Mouse (Mus musculus) layer of hippocampus, adult 11-12 months (tissue): ENCODE results near the gene Zdhhc7.

Experiments
- DNase-seq: peaks from one replicate; pipeline ENCODE4 v3.0.0; 2022; ENCODE audit warnings: low spot score

The Zdhhc7 gene

DNA sequence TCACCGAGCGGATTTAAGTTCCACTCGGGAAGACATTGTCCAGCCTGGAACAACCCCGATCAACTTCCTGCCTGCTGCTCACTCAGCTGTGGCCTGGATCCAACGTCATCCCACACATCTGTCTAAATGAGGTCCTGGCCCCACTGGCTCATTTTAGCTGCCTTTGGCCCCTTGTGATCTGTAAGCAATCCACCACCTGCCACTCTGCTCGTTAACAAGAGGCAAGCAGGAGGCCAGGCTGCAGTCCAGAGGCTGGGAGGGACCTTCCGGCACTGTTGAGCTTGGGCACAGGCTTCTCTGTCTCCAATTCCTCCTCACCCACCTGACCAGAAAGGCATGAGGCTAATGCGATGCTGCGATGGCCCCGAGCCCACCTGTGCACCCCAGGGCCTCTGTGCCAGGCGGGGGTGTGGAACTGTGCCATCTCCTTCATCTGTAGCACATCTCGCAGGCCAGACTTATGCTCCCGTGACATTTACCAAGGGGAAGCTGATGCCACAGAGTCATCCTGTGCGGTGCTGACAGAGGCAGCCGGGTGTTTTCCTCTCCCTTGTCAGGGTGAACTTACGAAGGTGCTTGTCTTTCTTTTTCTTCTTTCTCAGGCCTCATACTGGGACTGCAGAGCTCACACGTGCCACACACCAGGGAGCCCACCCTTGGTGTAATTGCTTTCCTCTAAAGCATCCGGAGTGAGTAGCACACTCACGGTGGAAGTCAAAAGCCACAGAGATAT is 33.2 kb downstream of the Zdhhc7 start:
- no peak for DNase-seq

GRCm38 (mm10) chr8:120066226-120066625 is 35.1 kb downstream of the Zdhhc7 start:
- no peak for DNase-seq

- no peak for DNase-seq
These were observed 35.7 kb downstream of the Zdhhc7 start for GRCm38 (mm10) chr8:120065611-120066010.

GRCm38 (mm10) chr8:120063326-120063725 is 38.0 kb downstream of the Zdhhc7 start:
- no peak for DNase-seq

GRCm38 (mm10) chr8:120062742-120063141 is 38.5 kb downstream of the Zdhhc7 start:
- DNase-seq: no peak

- no peak for DNase-seq
These were observed 44.2 kb downstream of the Zdhhc7 start for GRCm38 (mm10) chr8:120057078-120057477.

- no peak for DNase-seq
These were observed 46.4 kb downstream of the Zdhhc7 start for GRCm38 (mm10) chr8:120054833-120055232.

GRCm38 (mm10) chr8:120052318-120052717 is 49.0 kb downstream of the Zdhhc7 start:
- no peak for DNase-seq

- DNase-seq: no peak
These were observed 49.4 kb downstream of the Zdhhc7 start for GRCm38 (mm10) chr8:120051908-120052307.

GRCm38 (mm10) chr8:120051006-120051405 is 50.3 kb downstream of the Zdhhc7 start:
- DNase-seq: no peak

GRCm38 (mm10) chr8:120050376-120050775 is 50.9 kb downstream of the Zdhhc7 start:
- DNase-seq: no peak

GRCm38 (mm10) chr8:120049949-120050348 is 51.3 kb downstream of the Zdhhc7 start:
- no peak for DNase-seq

DNA sequence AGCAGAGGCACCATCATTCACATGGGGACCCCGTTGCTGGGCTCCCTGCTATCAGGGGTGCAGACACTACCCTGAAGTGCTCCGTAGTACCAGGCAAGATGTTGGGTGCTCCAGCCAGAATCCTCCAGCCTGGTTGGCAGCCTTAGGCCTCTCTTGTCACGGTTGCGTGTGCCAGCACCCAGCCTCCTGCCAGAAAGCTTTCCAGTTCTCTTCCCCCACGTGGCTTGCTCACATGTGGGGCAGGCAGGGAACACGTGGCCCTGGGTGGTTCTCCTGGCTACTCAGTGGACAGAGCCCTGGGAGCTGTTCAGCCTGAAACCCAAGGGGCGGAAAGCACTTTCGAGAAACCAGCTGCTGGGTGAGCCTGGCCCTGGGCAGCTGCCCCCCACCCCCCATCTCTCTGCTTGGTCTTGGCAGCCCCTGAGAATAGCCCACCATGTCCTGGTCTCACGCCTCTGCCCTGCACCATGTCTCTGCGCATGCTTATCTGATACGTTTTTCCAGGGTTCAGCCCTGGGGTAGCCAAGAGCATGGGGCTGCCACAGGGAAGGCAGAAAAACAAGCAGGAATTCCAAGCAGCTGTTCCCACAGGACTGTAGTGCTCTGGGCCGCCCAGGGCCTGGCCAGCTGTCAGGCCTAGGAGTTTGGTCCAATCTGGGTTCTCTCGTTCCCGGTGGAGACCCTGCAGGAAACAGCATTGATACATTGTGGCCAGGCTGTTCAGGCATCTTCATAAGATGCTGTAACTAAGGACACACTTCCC is 54.8 kb downstream of the Zdhhc7 start:
- peak; percentile 87 for DNase-seq

- DNase-seq: no peak
These were observed 55.8 kb downstream of the Zdhhc7 start for GRCm38 (mm10) chr8:120045471-120045870.

GRCm38 (mm10) chr8:120044907-120045306 is 56.4 kb downstream of the Zdhhc7 start:
- DNase-seq: no peak

DNA sequence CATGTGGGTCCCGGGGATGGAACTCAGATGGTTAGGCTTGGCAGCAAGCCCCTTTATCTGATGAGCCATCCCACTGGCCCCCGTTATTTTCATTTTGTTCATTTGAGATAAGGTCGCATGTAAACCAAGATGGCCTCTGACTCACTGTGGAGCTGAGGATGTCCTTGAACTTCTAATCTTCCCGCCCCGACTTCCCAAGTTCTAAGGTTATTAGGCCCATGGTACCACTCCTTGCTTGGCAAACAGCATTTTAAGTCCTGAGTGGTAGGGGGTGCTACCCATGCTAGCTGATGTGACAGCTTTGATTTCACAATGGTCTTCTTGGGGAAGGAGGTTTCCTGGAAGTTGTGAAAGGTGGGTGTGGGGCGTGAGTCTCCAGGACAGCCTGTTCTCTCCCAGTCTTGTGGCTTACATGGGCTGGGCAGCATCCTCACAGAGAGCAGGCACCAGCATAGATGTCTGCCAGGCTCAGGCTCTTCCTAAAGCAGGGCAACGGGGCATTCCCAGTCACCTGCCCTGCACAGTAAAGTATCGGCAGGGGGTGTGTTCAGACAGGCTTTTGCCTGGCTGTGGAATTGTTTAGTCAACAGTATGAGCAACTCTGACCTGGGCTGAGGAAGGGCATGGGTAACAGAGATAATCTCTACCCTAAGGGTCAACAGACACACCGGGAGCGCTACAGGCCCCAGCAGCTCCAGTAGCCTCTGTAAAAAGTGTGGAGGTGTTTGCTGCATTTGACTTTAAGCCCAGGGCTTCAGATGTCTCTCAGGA is 58.6 kb downstream of the Zdhhc7 start:
- DNase-seq: no peak

GRCm38 (mm10) chr8:120040861-120041260 is 60.4 kb downstream of the Zdhhc7 start:
- DNase-seq: peak; percentile 42

DNA sequence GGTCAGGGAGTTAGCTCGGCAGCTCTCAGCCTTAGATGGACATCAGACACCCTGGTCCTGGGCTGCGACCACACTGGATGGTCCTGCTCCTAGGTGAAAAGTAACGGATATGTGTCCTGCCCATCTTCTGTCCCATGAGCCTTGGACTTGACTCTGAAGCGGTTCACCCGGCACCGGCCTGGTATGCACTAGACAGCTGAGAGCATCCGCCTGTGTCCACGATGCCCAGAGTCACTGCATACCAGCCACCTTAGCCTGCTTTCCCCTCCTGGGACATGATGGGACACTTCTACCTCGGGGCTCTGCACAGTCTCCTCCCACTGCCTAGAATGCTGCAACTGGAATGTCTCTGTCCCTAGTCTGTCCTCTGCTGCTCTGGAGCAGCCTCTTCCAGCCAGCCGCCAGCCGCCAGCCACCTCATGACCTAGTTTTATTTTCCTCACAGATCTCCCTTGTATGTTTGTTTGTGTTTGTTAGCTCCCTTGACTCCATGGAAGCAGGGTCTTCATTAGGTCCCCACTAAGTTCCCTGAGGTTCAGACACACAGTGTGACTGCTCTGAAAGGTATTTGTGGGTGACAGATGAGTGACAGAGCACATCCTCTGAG is 61.9 kb downstream of the Zdhhc7 start:
- DNase-seq: no peak

GRCm38 (mm10) chr8:120038741-120039140 is 62.5 kb downstream of the Zdhhc7 start:
- no peak for DNase-seq

GRCm38 (mm10) chr8:120037611-120038010 is 63.7 kb downstream of the Zdhhc7 start:
- no peak for DNase-seq

GRCm38 (mm10) chr8:120037199-120037598 is 64.1 kb downstream of the Zdhhc7 start:
- no peak for DNase-seq

GRCm38 (mm10) chr8:120036578-120036977 is 64.7 kb downstream of the Zdhhc7 start:
- DNase-seq: no peak
